Mouse (Mus musculus) forebrain, postnatal 0 days (tissue): ENCODE measurements around the gene Tmem234. TPM values are rescaled to one million over a fixed set of nuclear protein-coding genes. Genes with fewer than 3 reads are reported as not detected.

Source experiments
- ATAC-seq: fragments of 200-750 bp; cut with Nextera tagmentation; 2 replicates; pipeline ENCODE4 v1.8.0; 2017; ENCODE audit warnings: mild to moderate bottlenecking, moderate library complexity
- DNase-seq: peaks from one replicate; pipeline ENCODE4 v3.0.0-alpha.2; 2015
- H3K27ac ChIP-seq: fragments of 300-500 bp; sonication (generic); 2 replicates; pipeline ENCODE4 v1.5.1; 2014; ENCODE audit warnings: low read depth, mild to moderate bottlenecking, antibody characterized with exemption, low read length, moderate library complexity, mixed read lengths
- H3K27me3 ChIP-seq: fragments of 300-500 bp; sonication (generic); 2 replicates; pipeline ENCODE4 v1.6.1; 2014; ENCODE audit warnings: mild to moderate bottlenecking, low read length, mixed read lengths; ENCODE audit not compliant: insufficient read depth
- H3K36me3 ChIP-seq: fragments of 300-500 bp; sonication (generic); 2 replicates; pipeline ENCODE4 v1.6.1; 2014; ENCODE audit warnings: mild to moderate bottlenecking, moderate library complexity; ENCODE audit not compliant: insufficient read depth
- H3K4me1 ChIP-seq: fragments of 300-500 bp; sonication (generic); 2 replicates; pipeline ENCODE4 v1.6.1; 2014; ENCODE audit warnings: antibody characterized with exemption; ENCODE audit not compliant: insufficient read depth
- H3K4me2 ChIP-seq: fragments of 300-500 bp; sonication (generic); 2 replicates; pipeline ENCODE4 v1.6.1; 2014; ENCODE audit warnings: low read depth, mild to moderate bottlenecking, moderate library complexity
- H3K4me3 ChIP-seq: fragments of 300-500 bp; sonication (generic); 2 replicates; pipeline ENCODE4 v1.5.1; 2014; ENCODE audit warnings: low read depth, low read length, mixed read lengths
- H3K9ac ChIP-seq: fragments of 300-500 bp; sonication (generic); 2 replicates; pipeline ENCODE4 v1.6.1; 2014; ENCODE audit warnings: mild to moderate bottlenecking
- H3K9me3 ChIP-seq: fragments of 300-500 bp; sonication (generic); 2 replicates; pipeline ENCODE4 v1.6.1; 2016; ENCODE audit warnings: low read length
- CTCF ChIP-seq: sonication (generic); IDR thresholded peaks from 2 replicates; pipeline ENCODE4 v1.5.1; 2016; ENCODE audit warnings: antibody characterized with exemption, control low read depth, low read depth
- WGBS: fragments of 180-500 bp; shearing (Covaris S2); extraction: QIAGEN DNeasy Blood & Tissue Kit; methylation state at CpG from one replicate; pipeline ENCODE4 v1.1.7; 2014; 5-methylcytosine and 5-hydroxymethylcytosine counted together
- polyA plus RNA-seq: library from polyadenylated mRNA; unstranded; fragments of >200 nt; fragmentation: Nextera tagmentation; extraction: Ambion mirVana; gene quantifications from 2 replicates; pipeline ENCODE4 v1.2.1, GENCODE M21; 2015
- total RNA-seq: library from RNA; depleted of rRNA; stranded (reverse); fragments of >200 nt; gene quantifications from 2 replicates; pipeline ENCODE4 v1.2.3, GENCODE M21; 2014

Gene Tmem234
- total and polyA plus RNA-seq, 2 experiments from 2014 or later: 155 to 218 TPM

- Histone ChIP-seq H3K4me2 (no peak overlapping the region), H3K4me1 (no peaks in the 10 kb centered on the region), H3K4me3 (no peak overlapping the region), H3K27me3 (no peaks in the 10 kb centered on the region), H3K27ac (no peak overlapping the region), H3K36me3 (no peaks in the 10 kb centered on the region), H3K9ac (no peak overlapping the region), H3K9me3 (no peaks in the 10 kb centered on the region)
- DNase-seq (no peak), ATAC-seq (no peak)
- TF ChIP-seq CTCF: no peak
- WGBS: 86% methylated on average over 13 of the region's 13 CpGs
These were observed 28.0 kb upstream of the Tmem234 start for GRCm38 (mm10) chr4:129572236-129573092.

GRCm38 (mm10) chr4:129573093-129573370 lies 27.4 kb upstream of the Tmem234 start:
- Histone ChIP-seq H3K27me3 (no peaks in the 10 kb centered on the region), H3K4me3 (no peak overlapping the region), H3K27ac (no peak overlapping the region), H3K4me1 (no peaks in the 10 kb centered on the region), H3K9ac (no peak overlapping the region), H3K9me3 (no peaks in the 10 kb centered on the region), H3K36me3 (no peaks in the 10 kb centered on the region), H3K4me2 (no peak overlapping the region)
- 97% methylated on average over 4 of the region's 4 CpGs for WGBS
- no peak for TF ChIP-seq CTCF
- DNase-seq: no peak
- no peak for ATAC-seq

- DNase-seq (no peak), ATAC-seq (no peak)
- Histone ChIP-seq H3K9me3 (no peaks in the 10 kb centered on the region), H3K27me3 (no peaks in the 10 kb centered on the region), H3K27ac (no peak within 1 kb of the TSS), H3K4me3 (no peak within 1 kb of the TSS), H3K36me3 (no peaks in the 10 kb centered on the region), H3K4me2 (no peak within 1 kb of the TSS), H3K4me1 (no peaks in the 10 kb centered on the region), H3K9ac (no peak within 1 kb of the TSS)
- WGBS: 93% methylated on average over 8 of the region's 8 CpGs
- TF ChIP-seq CTCF: no peak
These were observed 27.0 kb upstream of the Tmem234 start, which contains the start of gene Lck for GRCm38 (mm10) chr4:129573430-129573829. Gene Lck, minus strand, starts transcription at chr4:129573641.

- Histone ChIP-seq H3K9me3 (no peaks in the 10 kb centered on the region), H3K27ac (no peak overlapping the region), H3K9ac (no peak overlapping the region), H3K27me3 (no peaks in the 10 kb centered on the region), H3K4me2 (no peak overlapping the region), H3K4me3 (no peak overlapping the region), H3K4me1 (no peaks in the 10 kb centered on the region), H3K36me3 (no peaks in the 10 kb centered on the region)
- DNase-seq (no peak), ATAC-seq (no peak)
- 62% methylated on average over 7 of the region's 8 CpGs for WGBS
- no peak for TF ChIP-seq CTCF
These were observed 25.2 kb upstream of the Tmem234 start for GRCm38 (mm10) chr4:129575171-129575844.

- peak; percentile 36; the same call in 1 of the 2 replicates for ATAC-seq
These were observed 23.5 kb upstream of the Tmem234 start for GRCm38 (mm10) chr4:129576863-129577491.

GRCm38 (mm10) chr4:129577688-129578087 lies 22.8 kb upstream of the Tmem234 start:
- DNase-seq: no peak
- H3K9me3 ChIP-seq: no peaks in the 10 kb centered on the region
- no peaks in the 10 kb centered on the region for H3K36me3 ChIP-seq
- 87% methylated on average over 7 of the region's 7 CpGs for WGBS
- H3K4me1 ChIP-seq: no peaks in the 10 kb centered on the region
- no peak for ATAC-seq
- H3K4me2 ChIP-seq: no peak overlapping the region
- H3K4me3 ChIP-seq: no peak overlapping the region
- no peak for TF ChIP-seq CTCF
- no peak overlapping the region for H3K27ac ChIP-seq
- H3K9ac ChIP-seq: no peak overlapping the region
- no peaks in the 10 kb centered on the region for H3K27me3 ChIP-seq

More at GRCm38 (mm10) chr4:129576863-129577491, 23.5 kb upstream of the Tmem234 start:
- peak; percentile 46 for TF ChIP-seq CTCF
- H3K36me3 ChIP-seq: no peaks in the 10 kb centered on the region
- peak; percentile 56 for DNase-seq
- no peaks in the 10 kb centered on the region for H3K4me1 ChIP-seq
- 0 out of 2 replicates have a peak overlapping the region, but pooled peaks have one; percentile 17 for H3K4me2 ChIP-seq
- H3K9me3 ChIP-seq: no peaks in the 10 kb centered on the region
- H3K27me3 ChIP-seq: no peaks in the 10 kb centered on the region
- no peak overlapping the region for H3K27ac ChIP-seq
- no peak overlapping the region for H3K4me3 ChIP-seq
- 29% methylated on average over 21 of the region's 21 CpGs for WGBS
- no peak overlapping the region for H3K9ac ChIP-seq

- Histone ChIP-seq H3K4me3 (no peak within 1 kb of the TSS), H3K36me3 (no peaks in the 10 kb centered on the region), H3K9me3 (no peaks in the 10 kb centered on the region), H3K9ac (no peak within 1 kb of the TSS), H3K4me1 (no peaks in the 10 kb centered on the region), H3K27ac (no peak within 1 kb of the TSS), H3K27me3 (no peaks in the 10 kb centered on the region), H3K4me2 (no peak within 1 kb of the TSS)
- no peak for TF ChIP-seq CTCF
- 95% methylated on average over 5 of the region's 5 CpGs for WGBS
- ATAC-seq: no peak
- no peak for DNase-seq
These were observed 22.0 kb upstream of the Tmem234 start, which contains the start of gene Fam167b for GRCm38 (mm10) chr4:129578466-129578865. Gene Fam167b, minus strand, starts transcription at chr4:129578549.
